Mouse (Mus musculus) heart, adult 2 months (tissue): ENCODE measurements around the gene Jag1.

Source experiments
- CTCF ChIP-seq: fragments of 200-600 bp; IDR thresholded peaks from 2 replicates; pipeline ENCODE4 v1.8.1; 2022; ENCODE audit warnings: antibody characterized with exemption, mild to moderate bottlenecking, moderate library complexity
- POLR2A ChIP-seq: fragments of 200-500 bp; IDR thresholded peaks from 2 replicates; pipeline ENCODE4 v1.6.1; 2011; ENCODE audit warnings: mild to moderate bottlenecking, low read depth, low read length, control low read depth; ENCODE audit not compliant: insufficient read depth

GRCm38 (mm10) chr2:137080468-137080867 is 36.0 kb downstream of the Jag1 start:
- TF ChIP-seq CTCF: no peak
- TF ChIP-seq POLR2A: no peak
